Mouse (Mus musculus) leukemia stem cell, adult 10-12 weeks (primary cell): ENCODE measurements around the gene Cryzl2. TPM values are rescaled to one million over a fixed set of nuclear protein-coding genes. Genes with fewer than 3 reads are reported as not detected.

Experiments used
- polyA plus RNA-seq: library from polyadenylated mRNA; stranded (reverse); fragments of >175 nt; gene quantifications from 2 replicates; pipeline ENCODE4 v1.2.3, GENCODE M21; 2012; ENCODE audit warnings: low replicate concordance

Cryzl2 gene
- 2.3 and 2.6 TPM in 2 replicates for polyA plus RNA-seq

GRCm38 (mm10) chr1:157458421-157459208 lies at the start of gene Cryzl2:
TSS of gene Cryzl2 (plus strand) at chr1:157458577.

GRCm38 (mm10) chr1:157412454-157413369 lies 45.7 kb upstream of the Cryzl2 start, which contains the start of gene Rasal2:
TSS of gene Rasal2 (minus strand) at chr1:157412595.

GRCm38 (mm10) chr1:157506522-157506921 lies 48.1 kb downstream of the Cryzl2 start, which contains the start of gene Sec16b:
TSS of gene Sec16b (plus strand) at chr1:157506728.

Other genes starting within 250 kb of the Cryzl2 start
- gene Rasal2, start 46.0 kb upstream of the Cryzl2 start, polyA plus RNA-seq = 0.48 and 0.63 TPM in 2 replicates
- gene Sec16b, start 48.2 kb downstream of the Cryzl2 start, polyA plus RNA-seq = not detected in 2 replicates